Comparison of ENCODE assay signal across 13 mouse cellular contexts in the genomic region with DNA sequence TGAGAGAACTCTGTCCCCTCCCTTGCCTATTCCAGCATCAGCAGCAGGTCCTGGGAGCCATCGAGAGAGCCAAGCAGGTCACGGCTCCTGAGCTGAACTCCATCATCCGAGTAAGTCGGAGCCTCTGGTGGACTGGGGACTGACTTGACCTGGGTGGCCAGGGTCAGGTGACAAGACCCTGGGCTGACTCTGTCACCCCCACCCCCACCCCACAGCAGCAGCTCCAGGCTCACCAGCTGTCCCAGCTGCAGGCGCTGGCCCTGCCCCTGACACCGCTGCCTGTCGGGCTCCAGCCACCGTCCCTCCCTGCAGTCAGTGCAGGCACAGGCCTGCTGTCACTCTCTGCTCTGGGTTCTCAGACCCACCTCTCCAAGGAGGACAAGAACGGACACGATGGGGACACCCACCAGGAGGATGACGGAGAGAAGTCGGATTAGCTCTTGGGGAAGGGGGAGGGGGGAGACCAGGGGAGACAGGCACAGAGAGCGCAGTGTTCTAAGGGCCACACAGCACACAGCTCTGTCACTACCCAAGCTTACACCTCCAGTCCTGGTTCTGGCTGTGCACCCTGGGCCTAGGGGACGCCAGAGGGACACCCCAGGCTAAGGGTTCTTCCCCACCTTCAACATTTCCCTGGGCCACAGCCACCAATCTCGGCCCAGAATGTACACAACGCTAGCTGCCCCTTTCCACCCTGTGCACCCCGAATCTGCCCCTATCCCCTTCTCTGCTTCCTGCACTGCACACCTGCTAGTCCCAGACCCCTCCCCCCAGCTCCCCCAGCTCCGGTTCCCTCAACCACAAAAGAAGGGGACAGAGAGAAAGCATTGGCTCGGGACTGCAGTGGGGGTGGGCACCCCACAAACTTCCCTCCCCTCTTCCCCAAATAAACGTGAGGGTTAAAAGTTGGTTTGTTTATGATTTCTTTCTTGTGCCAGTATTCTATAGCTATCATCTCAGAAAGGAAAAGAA. TPM values are rescaled to one million over a fixed set of nuclear protein-coding genes. Genes with fewer than 3 reads are reported as not detected.
DNase-seq lines count a peak whose midpoint lies in the region; ATAC-seq and TF ChIP-seq lines count a peak whose summit lies in the region.
"Had no signal": no experiment of that assay in that cellular context is flagged by ENCODE, and none has a peak within 500 bp of the region (broad histone marks: within the 10 kb centered on the region; RNA-seq: fewer than 3 reads in every experiment).

No protein-coding gene starts in this region.

- TF ChIP-seq CTCF in midbrain, postnatal 0 days (IDR thresholded peaks at IDR 0.05) = no peak

- H3K4me3 ChIP-seq in midbrain, embryonic 13.5 days (replicated peaks) = no peak overlapping the region
- H3K4me3 ChIP-seq in midbrain, postnatal 0 days (ENCODE audit: low read depth, low read length) = no peak overlapping the region
- H3K4me3 ChIP-seq in limb, embryonic 11.5 days (ENCODE audit: low read depth, low read length) = no peak overlapping the region
- H3K4me3 ChIP-seq: liver, embryonic 15.5 days; midbrain, embryonic 12.5 days; neural tube, embryonic 12.5 days had no signal

- no peak for ATAC-seq in midbrain, embryonic 13.5 days
- ATAC-seq in midbrain, postnatal 0 days (ENCODE audit: low FRiP score) = no peak
- no peak for ATAC-seq in limb, embryonic 11.5 days (ENCODE audit: insufficient number of reproducible peaks, low FRiP score, low TSS enrichment, low read depth)

- 21% methylated on average over 20 of the region's 20 CpGs for WGBS in midbrain, embryonic 13.5 days
- WGBS in midbrain, postnatal 0 days = 35% methylated on average over 18 of the region's 20 CpGs
- 24% methylated on average over 20 of the region's 20 CpGs for WGBS in limb, embryonic 11.5 days

- H3K27me3 ChIP-seq in midbrain, embryonic 13.5 days = peaks cover 60% of the 10 kb centered on the region
- 0 out of 2 replicates have a peak, but pooled peaks cover 3% of the 10 kb centered on the region for H3K27me3 ChIP-seq in midbrain, postnatal 0 days (ENCODE audit: insufficient read depth, low read length)
- H3K27me3 ChIP-seq in limb, embryonic 11.5 days (ENCODE audit: control insufficient read depth, insufficient read depth, low read length) = no peaks in the 10 kb centered on the region

- H3K36me3 ChIP-seq in midbrain, embryonic 13.5 days = peaks cover 43% of the 10 kb centered on the region
- peaks cover 27% of the 10 kb centered on the region for H3K36me3 ChIP-seq in midbrain, postnatal 0 days (ENCODE audit: insufficient read depth, low read length)
- H3K36me3 ChIP-seq in limb, embryonic 11.5 days (ENCODE audit: control insufficient read depth, insufficient read depth, low read length) = peaks cover 14% of the 10 kb centered on the region

- no peak overlapping the region for H3K27ac ChIP-seq in midbrain, embryonic 13.5 days
- no peak overlapping the region for H3K27ac ChIP-seq in midbrain, postnatal 0 days (ENCODE audit: low read depth, low read length)
- H3K27ac ChIP-seq in limb, embryonic 11.5 days (replicated peaks; ENCODE audit: low read depth, low read length) = peak overlapping the region; percentile 30; the same call in 1 of the 2 replicates
- H3K27ac ChIP-seq: liver, embryonic 15.5 days; midbrain, embryonic 12.5 days; neural tube, embryonic 12.5 days had no signal

- peak; percentile 36 for DNase-seq in embryo, embryonic 10 days (ENCODE audit: low spot score)
- DNase-seq in embryo, embryonic 10.5 days (ENCODE audit: low spot score) = no peak
- no peak for DNase-seq in midbrain, postnatal 0 days (ENCODE audit: low spot score)
- no peak for DNase-seq in limb, embryonic 11.5 days (ENCODE audit: low spot score)
- peak; percentile 83 for DNase-seq in thymus, postnatal 4 days
- DNase-seq in frontal cortex, postnatal 25 days (ENCODE audit: low spot score in 2 of 2) = no peak
- DNase-seq in ovary, postnatal 14 days (ENCODE audit: low spot score) = no peak

- H3K9me3 ChIP-seq in midbrain, embryonic 13.5 days = no peaks in the 10 kb centered on the region
- H3K9me3 ChIP-seq in midbrain, postnatal 0 days (ENCODE audit: low read length) = no peaks in the 10 kb centered on the region
- no peaks in the 10 kb centered on the region for H3K9me3 ChIP-seq in limb, embryonic 11.5 days (ENCODE audit: control insufficient read depth, low read length)
- H3K9me3 ChIP-seq: G1E; liver, embryonic 15.5 days; midbrain, embryonic 12.5 days; neural tube, embryonic 12.5 days had no signal

- H3K4me2 ChIP-seq in midbrain, embryonic 13.5 days (replicated peaks) = no peak overlapping the region
- H3K4me2 ChIP-seq in midbrain, postnatal 0 days (ENCODE audit: low read depth, low read length, poor library complexity, severe bottlenecking) = no peak overlapping the region
- peak overlapping the region; percentile 15; the same call in 1 of the 2 replicates for H3K4me2 ChIP-seq in limb, embryonic 11.5 days (ENCODE audit: low read depth, severe bottlenecking)
- H3K4me2 ChIP-seq: heart, embryonic 11.5 days; liver, embryonic 15.5 days; midbrain, embryonic 12.5 days; neural tube, embryonic 12.5 days had no signal

- H3K4me1 ChIP-seq in midbrain, embryonic 13.5 days (replicated peaks) = peaks cover 83% of the 10 kb centered on the region
- H3K4me1 ChIP-seq in midbrain, postnatal 0 days (ENCODE audit: insufficient read depth, low read length) = peaks cover 6% of the 10 kb centered on the region; the same call in 1 of the 2 replicates
- H3K4me1 ChIP-seq in limb, embryonic 11.5 days (ENCODE audit: control insufficient read depth, insufficient read depth, low read length) = peaks cover 66% of the 10 kb centered on the region

- H3K9ac ChIP-seq in midbrain, embryonic 13.5 days (replicated peaks) = 0 out of 2 replicates have a peak overlapping the region, but pooled peaks have one; percentile 20
- H3K9ac ChIP-seq in midbrain, postnatal 0 days (replicated peaks; ENCODE audit: low read length, poor library complexity, severe bottlenecking) = no peak overlapping the region
- H3K9ac ChIP-seq in limb, embryonic 11.5 days (ENCODE audit: low read length) = 0 out of 2 replicates have a peak overlapping the region, but pooled peaks have one; percentile 17
- H3K9ac ChIP-seq: liver, embryonic 15.5 days; midbrain, embryonic 12.5 days had no signal

RNA-seq across cellular contexts. Expression of gene Aes, which starts 6.3 kb away (rescaled TPM):
- 451 and 572 TPM in 2 replicates for polyA plus RNA-seq in midbrain, embryonic 13.5 days (2015; fragmentation: Nextera tagmentation; extraction: Ambion mirVana)
- 539 and 662 TPM in 2 replicates for total RNA-seq in midbrain, postnatal 0 days (2014; rRNA removed)
- polyA plus RNA-seq in midbrain, postnatal 0 days (2015; fragmentation: Nextera tagmentation; extraction: Ambion mirVana) = 805 and 854 TPM in 2 replicates
- polyA plus RNA-seq in limb, embryonic 11.5 days (2014; fragmentation: Nextera tagmentation; extraction: Ambion mirVana) = 259 and 343 TPM in 2 replicates

RNA-seq across cellular contexts. Expression of gene Tle2, which starts 8.8 kb away (rescaled TPM):
- 23.6 and 26.2 TPM in 2 replicates for polyA plus RNA-seq in midbrain, embryonic 13.5 days (2015; fragmentation: Nextera tagmentation; extraction: Ambion mirVana)
- 31.2 and 35.6 TPM in 2 replicates for total RNA-seq in midbrain, postnatal 0 days (2014; rRNA removed)
- 56.8 and 57.3 TPM in 2 replicates for polyA plus RNA-seq in midbrain, postnatal 0 days (2015; fragmentation: Nextera tagmentation; extraction: Ambion mirVana)
- 13.7 and 18.4 TPM in 2 replicates for polyA plus RNA-seq in limb, embryonic 11.5 days (2014; fragmentation: Nextera tagmentation; extraction: Ambion mirVana)

RNA-seq across cellular contexts. Expression of gene Gna11, which starts 20.6 kb away (rescaled TPM):
- polyA plus RNA-seq in midbrain, embryonic 13.5 days (2015; fragmentation: Nextera tagmentation; extraction: Ambion mirVana) = 74.5 and 77.1 TPM in 2 replicates
- total RNA-seq in midbrain, postnatal 0 days (2014; rRNA removed) = 108 and 130 TPM in 2 replicates
- 107 and 108 TPM in 2 replicates for polyA plus RNA-seq in midbrain, postnatal 0 days (2015; fragmentation: Nextera tagmentation; extraction: Ambion mirVana)
- polyA plus RNA-seq in limb, embryonic 11.5 days (2014; fragmentation: Nextera tagmentation; extraction: Ambion mirVana) = 80.3 and 82.1 TPM in 2 replicates

RNA-seq across cellular contexts. Expression of gene Tle6, which starts 35.3 kb away (rescaled TPM):
- 2.8 and 4.4 TPM in 2 replicates for polyA plus RNA-seq in midbrain, embryonic 13.5 days (2015; fragmentation: Nextera tagmentation; extraction: Ambion mirVana)
- 8.4 and 13.3 TPM in 2 replicates for total RNA-seq in midbrain, postnatal 0 days (2014; rRNA removed)
- 4.7 and 7.5 TPM in 2 replicates for polyA plus RNA-seq in midbrain, postnatal 0 days (2015; fragmentation: Nextera tagmentation; extraction: Ambion mirVana)
- 11.1 and 11.6 TPM in 2 replicates for polyA plus RNA-seq in limb, embryonic 11.5 days (2014; fragmentation: Nextera tagmentation; extraction: Ambion mirVana)

RNA-seq across cellular contexts. Expression of gene BC025920, which starts 40.5 kb away (rescaled TPM):
- polyA plus RNA-seq in midbrain, embryonic 13.5 days (2015; fragmentation: Nextera tagmentation; extraction: Ambion mirVana) = 2.9 and 3.0 TPM in 2 replicates
- total RNA-seq in midbrain, postnatal 0 days (2014; rRNA removed) = 1.2 and 2.6 TPM in 2 replicates
- polyA plus RNA-seq in midbrain, postnatal 0 days (2015; fragmentation: Nextera tagmentation; extraction: Ambion mirVana) = 0.80 and 1.6 TPM in 2 replicates
- 0.63 and 1.5 TPM in 2 replicates for polyA plus RNA-seq in limb, embryonic 11.5 days (2014; fragmentation: Nextera tagmentation; extraction: Ambion mirVana)

Comparison
In these comparisons a context has a peak if more than half of its experiments do, and no peak if none do; other contexts are left out.
1. DNase-seq: peak in embryo, embryonic 10 days (single experiment) and thymus, postnatal 4 days (single experiment); none in embryo, embryonic 10.5 days (single experiment), midbrain, postnatal 0 days (single experiment), limb, embryonic 11.5 days (single experiment), frontal cortex, postnatal 25 days (0 of 2) and ovary, postnatal 14 days (single experiment).